Mouse (Mus musculus): ENCODE measurements around the gene Gan. TPM values are rescaled to one million over a fixed set of nuclear protein-coding genes. Genes with fewer than 3 reads are reported as not detected.

Gene Gan
- total and polyA plus RNA-seq, 3 experiments = 5.6 to 8.7 TPM; not detected in 1

DNA sequence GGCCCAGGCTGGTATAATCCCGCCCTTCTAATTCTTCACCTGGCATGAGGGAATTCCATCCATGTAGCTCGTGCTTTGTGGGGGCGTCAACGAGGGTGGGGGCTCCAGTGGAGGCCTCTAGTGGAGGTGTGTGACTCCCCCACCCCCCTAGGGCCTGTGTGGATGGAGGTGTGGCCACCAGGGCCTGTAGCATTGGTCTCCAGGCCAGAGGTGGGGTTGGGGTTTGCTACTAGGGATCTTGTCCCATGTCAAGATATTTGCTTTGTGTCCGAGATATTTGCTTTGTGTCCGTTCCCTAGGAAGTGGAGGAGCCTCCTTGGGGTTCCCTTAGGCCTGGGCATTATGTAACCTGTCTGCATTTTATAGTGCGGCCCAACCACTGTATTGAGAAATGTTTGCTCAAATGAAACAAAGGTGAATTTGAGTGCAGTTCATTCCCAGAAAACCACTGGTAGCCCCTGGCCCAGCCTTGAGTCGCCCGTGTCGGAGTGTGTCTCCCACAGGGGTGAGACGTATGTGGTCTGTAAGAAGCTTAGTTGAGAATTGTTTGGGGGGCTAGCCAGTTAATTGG is 101.6 kb downstream of the Gan start:
- Histone ChIP-seq H3K4me3 (ENCODE audit: control insufficient read depth in 1 of 2, insufficient read depth in 1 of 2, low read depth in 2 of 2, low read length in 2 of 2) (peak overlapping the region; percentile 95 to 97), H3K4me1 (ENCODE audit: control insufficient read depth in 1 of 2, insufficient read depth in 2 of 2, low read length in 2 of 2) (peaks cover 16 to 51% of the 10 kb centered on the region in 2 experiments), H3K27ac (ENCODE audit: control insufficient read depth, low read depth, low read length) (no peak overlapping the region), H3K9ac (ENCODE audit: control insufficient read depth, low read depth, low read length, poor library complexity, severe bottlenecking) (peak overlapping the region; percentile 97), H3K9me3 (replicated peaks; ENCODE audit: insufficient read depth, low read length) (no peaks in the 10 kb centered on the region), H3K27me3 (ENCODE audit: control insufficient read depth in 1 of 2, insufficient read depth in 2 of 2, low read length in 2 of 2) (no peaks in the 10 kb centered on the region), H3K36me3 (ENCODE audit: control insufficient read depth in 1 of 2, insufficient read depth in 2 of 2, low read length in 2 of 2) (peaks cover 0 to 43% of the 10 kb centered on the region in 2 experiments; a peak in 3 of 4 replicates), H3K79me2 (ENCODE audit: control insufficient read depth, insufficient read depth, low read length, poor library complexity) (peaks cover 68% of the 10 kb centered on the region)
- TF ChIP-seq NRF1 (IDR thresholded peaks at IDR 0.05; ENCODE audit: insufficient read depth, low read depth, low read length, poor library complexity, severe bottlenecking) = no peak
- TF ChIP-seq TAL1 (IDR thresholded peaks at IDR 0.05; ENCODE audit: low read length) = no peak
- no peak for TF ChIP-seq ZMIZ1 (IDR thresholded peaks at IDR 0.05; ENCODE audit: low read depth, low read length)
- TF ChIP-seq RCOR1 (IDR thresholded peaks at IDR 0.05; ENCODE audit: low read depth, low read length) = no peak
- TF ChIP-seq ZNF384 (IDR thresholded peaks at IDR 0.05; ENCODE audit: low read depth, low read length) = no peak
- TF ChIP-seq MAX (IDR thresholded peaks at IDR 0.05; ENCODE audit: low read length) = no peak
- TF ChIP-seq MXI1 (IDR thresholded peaks at IDR 0.05; ENCODE audit: low read depth, low read length) = no peak
- no peak for TF ChIP-seq MYB (IDR thresholded peaks at IDR 0.05; ENCODE audit: low read depth, low read length)
- TF ChIP-seq TBP (IDR thresholded peaks at IDR 0.05; ENCODE audit: low read depth, low read length) = no peak
- no peak for TF ChIP-seq BHLHE40 (IDR thresholded peaks at IDR 0.05; ENCODE audit: borderline replicate concordance, low read depth, low read length)
- TF ChIP-seq ETS1 (IDR thresholded peaks at IDR 0.05; ENCODE audit: low read depth, low read length) = no peak
- no peak for DNase-seq (ENCODE audit: low read depth, low spot score)

DNA sequence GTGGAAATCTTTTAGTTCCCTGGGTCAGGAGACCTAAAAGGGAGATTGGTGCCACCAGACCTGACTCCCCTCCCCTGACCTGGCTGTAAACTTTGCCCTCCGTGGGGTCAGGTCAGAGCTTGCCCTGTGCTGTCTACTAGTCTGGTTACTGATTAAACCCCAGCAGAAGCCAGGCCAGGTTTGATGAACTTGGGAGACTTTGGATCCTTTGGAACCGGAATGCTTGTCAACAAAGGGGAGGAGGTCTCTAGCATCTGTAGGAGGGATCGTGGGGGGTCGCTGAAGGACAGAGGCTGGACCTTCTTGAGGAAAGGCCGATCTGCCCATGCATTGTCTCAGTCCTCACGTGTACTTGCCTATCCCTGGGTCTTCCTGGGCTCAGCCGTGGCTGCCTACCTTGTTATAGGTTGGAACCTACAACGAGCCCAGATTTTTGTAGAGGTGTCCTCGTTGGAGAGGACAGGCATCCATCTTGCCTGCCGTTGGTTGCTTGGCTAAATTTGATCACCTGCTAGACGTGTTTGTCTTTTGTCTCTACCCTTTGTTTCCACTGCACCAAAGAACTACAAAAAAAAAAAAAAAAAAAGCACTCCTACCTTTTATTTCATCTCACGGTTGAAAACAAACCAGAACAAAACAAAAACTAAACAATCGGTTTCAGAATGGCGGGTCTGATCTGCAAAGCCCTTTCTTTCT is 102.4 kb downstream of the Gan start:
- H3K27ac ChIP-seq (ENCODE audit: control insufficient read depth, low read depth, low read length) = no peak overlapping the region
- H3K9me3 ChIP-seq (replicated peaks; ENCODE audit: insufficient read depth, low read length) = no peaks in the 10 kb centered on the region
- no peak overlapping the region for H3K4me3 ChIP-seq (ENCODE audit: control insufficient read depth in 1 of 2, insufficient read depth in 1 of 2, low read depth in 2 of 2, low read length in 2 of 2)
- no peak for DNase-seq (ENCODE audit: low read depth, low spot score)
- TF ChIP-seq RAD21 (IDR thresholded peaks at IDR 0.05; ENCODE audit: low read depth, low read length) = no peak
- no peak for TF ChIP-seq CHD2 (IDR thresholded peaks at IDR 0.05; ENCODE audit: low read length)
- TF ChIP-seq POLR2AphosphoS5 (IDR thresholded peaks at IDR 0.05; ENCODE audit: borderline replicate concordance, low read depth, low read length) = no peak
- no peaks in the 10 kb centered on the region for H3K27me3 ChIP-seq (ENCODE audit: control insufficient read depth in 1 of 2, insufficient read depth in 2 of 2, low read length in 2 of 2)
- peaks cover 17 to 48% of the 10 kb centered on the region in 2 experiments for H3K4me1 ChIP-seq (ENCODE audit: control insufficient read depth in 1 of 2, insufficient read depth in 2 of 2, low read length in 2 of 2)
- peaks cover 76% of the 10 kb centered on the region for H3K79me2 ChIP-seq (ENCODE audit: control insufficient read depth, insufficient read depth, low read length, poor library complexity)
- peaks cover 0 to 36% of the 10 kb centered on the region in 2 experiments for H3K36me3 ChIP-seq (ENCODE audit: control insufficient read depth in 1 of 2, insufficient read depth in 2 of 2, low read length in 2 of 2)
- H3K9ac ChIP-seq (ENCODE audit: control insufficient read depth, low read depth, low read length, poor library complexity, severe bottlenecking) = no peak overlapping the region

All from MEL (cell line).